Mouse (Mus musculus) urinary bladder, postnatal 10 days (tissue): ENCODE measurements around the gene Gsn.
A peak's percentile ranks its signal among the peaks of the same experiment; 100 is the strongest.

Source experiments
- DNase-seq: peaks from one replicate; pipeline ENCODE4 v3.0.0; 2022; ENCODE audit warnings: low spot score

Gsn gene

GRCm38 (mm10) chr2:35278371-35279210 is 22.4 kb downstream of the Gsn start:
- no peak for DNase-seq

DNA sequence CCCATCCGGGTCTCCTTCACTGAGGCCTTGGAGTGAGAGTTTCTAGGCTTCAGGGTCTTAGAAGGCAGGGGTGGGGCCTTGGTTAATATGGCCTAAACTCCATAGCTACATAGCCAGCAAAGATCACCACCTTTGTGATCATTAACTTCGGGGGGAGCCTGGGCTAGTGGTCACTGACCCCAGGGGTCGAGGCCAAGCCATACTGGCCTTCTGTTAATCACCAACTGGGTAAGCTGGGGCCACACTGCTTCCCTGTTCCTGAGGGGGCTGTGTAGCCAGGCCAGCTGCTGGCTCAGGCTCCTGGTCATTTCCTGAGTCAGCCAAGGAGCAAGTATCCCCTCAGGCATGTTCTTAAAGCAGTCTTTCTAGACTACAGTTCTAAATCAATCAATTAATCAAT is 23.8 kb downstream of the Gsn start:
- DNase-seq: no peak

GRCm38 (mm10) chr2:35282214-35282613 is 26.0 kb downstream of the Gsn start:
- no peak for DNase-seq

DNA sequence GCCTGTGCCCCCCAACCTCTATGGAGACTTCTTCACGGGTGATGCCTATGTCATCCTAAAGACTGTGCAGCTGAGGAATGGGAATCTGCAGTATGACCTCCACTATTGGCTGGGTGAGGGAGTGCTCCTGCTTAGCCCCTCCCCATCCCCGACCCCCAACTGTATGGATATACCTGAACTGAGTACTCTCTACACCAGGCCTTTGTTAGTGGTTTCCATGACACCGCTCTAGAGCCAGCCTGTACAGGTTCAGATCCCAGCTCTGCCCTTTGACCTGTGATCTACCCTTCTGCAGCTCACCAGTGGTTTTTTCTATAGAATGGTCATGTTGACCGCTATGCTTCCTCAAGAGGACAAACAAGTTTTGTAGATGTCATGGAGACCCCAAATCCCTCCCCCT is 27.8 kb downstream of the Gsn start:
- DNase-seq: no peak

- DNase-seq: no peak
These were observed 29.0 kb downstream of the Gsn start for GRCm38 (mm10) chr2:35285209-35285608.

GRCm38 (mm10) chr2:35287017-35287620 is 30.9 kb downstream of the Gsn start:
- no peak for DNase-seq

DNA sequence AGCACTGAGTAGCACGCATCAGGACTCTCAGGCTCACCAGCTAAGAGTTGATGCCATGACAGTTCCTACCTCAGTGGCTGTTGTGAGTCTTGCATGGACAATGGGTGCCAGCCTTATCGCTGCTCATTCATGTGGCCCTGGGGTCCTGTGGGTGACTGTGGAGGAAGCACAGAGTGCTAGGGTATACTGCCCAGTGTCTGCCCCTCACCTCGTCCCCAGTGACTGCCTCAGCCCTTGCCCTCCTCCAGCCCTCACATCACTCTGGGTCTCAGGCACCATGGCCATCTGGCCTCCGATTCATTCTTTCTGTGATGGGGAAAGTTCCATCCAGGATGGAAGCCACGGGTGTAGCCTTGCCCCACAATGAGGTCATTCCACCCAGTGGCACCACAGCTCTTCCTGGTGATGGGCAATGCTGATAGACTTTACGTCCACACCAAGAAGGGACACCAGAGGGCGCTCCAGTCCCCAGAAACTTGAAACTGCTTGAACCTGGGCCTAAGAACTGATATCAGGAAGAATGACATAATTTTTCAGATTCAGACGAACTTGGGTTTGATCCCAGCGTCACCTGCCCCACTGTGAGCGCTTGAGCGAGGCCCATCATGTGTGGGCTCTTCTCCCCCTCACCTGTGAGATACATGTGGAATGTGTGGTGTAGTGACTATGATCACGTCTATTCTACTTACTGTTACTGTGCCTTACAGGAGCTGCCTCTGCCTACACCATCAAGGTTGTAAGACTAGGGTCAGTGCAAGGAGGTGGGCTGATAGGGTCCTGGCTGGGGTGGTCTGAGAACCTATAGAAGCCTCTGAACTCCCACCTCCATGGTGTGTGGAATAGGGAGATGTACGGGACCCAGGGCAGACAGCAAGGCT is 32.8 kb downstream of the Gsn start:
- DNase-seq: no peak

GRCm38 (mm10) chr2:35291856-35292255 is 35.7 kb downstream of the Gsn start:
- no peak for DNase-seq

DNA sequence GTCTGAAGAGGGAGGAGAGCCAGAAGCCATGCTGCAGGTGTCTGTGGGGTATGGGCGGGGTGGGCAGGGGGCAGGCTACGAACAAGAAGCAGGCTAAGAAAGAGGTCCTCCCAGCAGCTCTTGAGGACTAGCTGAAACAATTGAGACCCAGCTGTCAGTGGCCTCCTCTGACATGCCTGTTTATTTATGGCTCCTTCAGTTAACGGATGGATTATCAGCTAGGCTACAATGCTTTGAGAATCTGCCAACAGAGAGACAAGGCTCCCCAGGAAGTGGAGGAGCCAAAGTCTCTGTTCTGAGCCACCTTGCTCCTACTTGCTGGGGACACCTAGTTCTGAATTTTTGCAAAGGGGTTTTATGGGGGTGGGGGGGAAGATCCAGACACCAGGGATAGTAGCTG is 36.5 kb downstream of the Gsn start:
- no peak for DNase-seq

- DNase-seq: no peak
These were observed 37.1 kb downstream of the Gsn start for GRCm38 (mm10) chr2:35293291-35293690.

DNA sequence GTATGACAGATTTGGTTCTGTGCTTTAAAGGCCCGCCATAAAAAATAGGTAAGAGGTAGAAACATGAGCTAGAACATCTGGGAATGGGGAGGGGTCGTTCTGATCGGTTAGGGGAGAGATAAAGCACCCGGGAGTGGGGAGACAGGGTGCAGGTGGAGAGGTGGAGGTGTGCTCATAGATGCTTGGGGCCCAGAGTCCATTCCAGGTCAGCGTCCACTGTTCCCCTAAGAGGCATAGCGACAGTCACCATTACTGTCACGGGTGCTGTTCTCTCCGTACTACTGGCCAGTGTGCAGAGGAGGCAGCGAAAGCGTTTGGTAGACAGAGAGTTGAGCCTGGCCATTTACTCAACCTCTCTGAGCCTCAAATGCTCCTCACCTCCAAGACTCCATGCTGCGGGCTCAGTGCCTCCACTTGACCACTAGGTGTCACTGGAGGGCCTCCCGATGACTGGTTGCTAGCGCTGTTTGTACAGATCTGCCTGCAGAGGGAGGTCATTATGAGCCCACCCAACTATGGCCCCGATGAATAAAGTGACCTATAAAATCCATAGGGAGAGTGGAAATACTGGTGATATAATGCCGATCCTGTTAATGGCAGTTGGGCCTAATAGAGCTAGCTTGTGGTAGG is 41.6 kb downstream of the Gsn start:
- peak; percentile 55 for DNase-seq

DNA sequence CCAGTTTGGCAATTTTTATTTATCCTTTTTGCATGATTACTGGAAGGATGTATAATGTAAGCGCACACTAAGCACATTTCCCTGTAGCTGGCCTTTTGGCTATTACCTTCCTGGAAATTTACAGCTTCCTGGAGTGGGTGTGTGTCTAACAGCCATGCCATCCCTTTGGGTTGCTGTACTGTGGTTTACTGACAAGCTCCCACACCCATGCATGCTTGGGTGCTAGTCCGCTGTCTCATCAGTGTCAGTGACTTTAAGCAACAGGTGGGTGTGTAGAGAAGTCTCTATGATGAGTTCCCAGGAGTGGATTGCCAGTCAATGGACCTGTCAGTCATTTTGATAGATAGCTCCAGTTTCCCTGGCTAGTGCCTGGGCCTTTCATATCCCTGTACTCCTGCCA is 43.3 kb downstream of the Gsn start:
- DNase-seq: no peak

DNA sequence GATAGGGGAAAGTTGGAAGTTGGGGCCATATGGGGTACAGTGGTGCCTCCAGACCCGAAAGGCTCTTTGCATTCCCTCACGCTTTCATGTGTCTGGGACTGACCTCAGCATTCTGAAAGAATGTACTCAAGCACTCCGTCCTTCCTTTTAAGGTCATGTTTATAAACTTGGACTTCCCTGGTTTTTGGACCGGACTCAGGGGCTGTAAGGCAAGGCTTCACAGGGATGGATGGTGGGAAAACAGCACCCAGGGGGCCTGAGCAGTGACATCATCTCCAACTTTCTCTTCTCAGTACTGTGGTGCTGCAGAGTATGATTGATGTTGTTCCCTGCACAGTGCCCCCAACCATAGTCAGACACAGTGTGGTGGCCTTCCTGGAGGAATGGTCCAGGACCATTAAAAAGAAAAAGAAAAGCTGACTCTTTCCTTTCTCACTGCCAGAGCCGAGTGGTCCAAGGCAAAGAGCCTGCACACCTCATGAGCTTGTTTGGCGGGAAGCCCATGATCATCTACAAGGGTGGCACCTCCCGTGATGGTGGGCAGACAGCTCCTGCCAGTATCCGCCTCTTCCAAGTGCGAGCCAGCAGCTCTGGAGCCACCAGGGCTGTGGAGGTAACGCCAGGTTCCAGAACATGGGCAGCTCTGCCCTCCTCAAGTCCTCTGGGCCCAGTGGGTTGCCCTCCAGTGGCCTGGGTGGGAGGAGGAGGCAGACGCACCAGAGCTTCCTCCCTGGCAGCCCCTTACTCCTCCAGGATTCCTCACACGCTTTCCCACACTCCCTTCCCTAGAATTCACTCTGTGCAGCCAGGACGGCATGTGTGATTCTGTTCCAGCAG is 46.1 kb downstream of the Gsn start:
- no peak for DNase-seq

DNA sequence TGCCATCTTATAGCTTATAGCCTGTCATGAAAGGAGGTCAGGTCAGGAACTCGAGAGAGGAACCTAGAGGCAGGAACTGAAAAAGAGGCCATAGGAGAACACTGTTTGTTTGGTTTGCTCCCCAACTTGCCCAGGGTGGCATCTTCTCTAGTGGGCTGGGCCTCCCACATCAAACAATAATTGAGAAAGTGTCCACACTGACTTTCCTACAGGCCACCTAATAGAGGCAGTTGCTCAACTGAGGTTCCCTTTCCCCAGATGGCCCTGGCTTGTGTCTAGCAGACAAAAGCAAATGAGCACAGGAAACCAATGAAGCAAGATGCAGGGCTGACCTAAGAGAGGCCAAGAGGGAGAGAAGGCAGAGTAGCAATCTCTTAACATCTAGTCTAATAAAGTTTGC is 52.0 kb downstream of the Gsn start:
- no peak for DNase-seq

DNA sequence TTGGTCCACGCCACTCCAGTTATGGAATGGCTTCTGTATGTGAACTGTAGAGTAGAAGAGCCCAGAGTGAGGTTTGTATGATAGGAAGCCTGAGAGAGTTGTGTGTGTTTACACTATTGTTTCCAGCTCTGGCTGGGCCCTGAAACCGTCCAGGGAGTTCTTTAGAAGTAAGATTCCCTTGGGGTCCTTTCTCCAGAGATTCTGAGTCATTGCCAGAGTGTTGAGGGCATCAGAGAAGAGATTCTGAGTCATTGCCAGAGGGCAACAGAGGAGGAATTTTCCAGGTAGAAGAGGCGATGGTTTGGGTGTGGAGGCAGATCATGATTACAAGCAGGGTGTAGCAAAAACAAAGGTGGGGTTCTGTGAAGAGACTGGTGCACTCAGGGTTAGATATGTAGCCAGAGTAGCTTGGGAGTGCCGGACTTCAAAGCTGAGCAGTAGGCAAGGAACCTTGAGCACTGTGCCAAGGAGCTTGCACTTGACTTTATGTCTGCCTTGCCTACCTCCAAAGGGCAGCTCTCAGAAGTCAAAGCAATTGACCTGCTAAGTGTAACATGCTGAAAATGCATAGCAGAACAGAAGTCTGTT is 53.8 kb downstream of the Gsn start:
- DNase-seq: no peak

DNA sequence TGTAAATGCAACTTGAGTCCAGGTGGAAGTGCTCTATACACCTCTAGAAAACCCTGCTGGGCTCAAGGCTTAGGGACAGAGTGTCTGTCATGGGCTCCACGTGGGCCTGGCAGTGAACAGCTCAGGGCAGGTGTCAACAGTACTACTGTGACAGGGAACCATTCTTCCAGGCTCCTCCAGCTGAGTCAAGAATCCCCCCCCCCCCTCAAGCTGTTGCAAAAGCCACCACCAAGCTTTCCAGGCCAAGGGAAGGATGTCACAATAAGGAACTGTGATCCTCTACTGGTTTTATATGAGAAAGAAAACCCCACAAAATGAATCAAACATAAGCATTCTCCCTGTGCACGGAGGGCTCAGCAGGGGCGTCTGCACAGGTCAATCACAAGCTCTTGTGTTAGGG is 58.1 kb downstream of the Gsn start:
- no peak for DNase-seq

DNA sequence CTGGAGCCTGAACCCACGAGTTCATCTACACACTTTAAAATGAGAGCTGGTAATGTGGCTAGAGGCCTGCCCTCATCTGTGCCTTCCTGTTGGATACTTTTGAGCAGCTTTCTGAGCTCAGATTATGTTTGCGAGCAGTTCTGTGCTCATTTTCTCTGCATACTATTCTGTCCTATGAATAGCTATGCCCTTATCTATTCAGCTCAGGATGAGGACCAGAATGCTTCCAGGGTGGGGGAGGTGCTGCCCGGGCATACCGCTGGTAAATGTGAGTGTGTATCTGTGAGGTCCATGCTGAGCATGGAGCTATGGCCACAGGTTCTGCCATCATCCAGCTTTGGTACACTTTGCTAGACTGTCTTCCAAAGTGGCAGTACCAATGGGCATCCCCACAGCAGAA is 61.4 kb downstream of the Gsn start:
- no peak for DNase-seq

GRCm38 (mm10) chr2:35318405-35318804 is 62.2 kb downstream of the Gsn start:
- no peak for DNase-seq

GRCm38 (mm10) chr2:35320399-35320798 is 64.2 kb downstream of the Gsn start:
- no peak for DNase-seq

DNA sequence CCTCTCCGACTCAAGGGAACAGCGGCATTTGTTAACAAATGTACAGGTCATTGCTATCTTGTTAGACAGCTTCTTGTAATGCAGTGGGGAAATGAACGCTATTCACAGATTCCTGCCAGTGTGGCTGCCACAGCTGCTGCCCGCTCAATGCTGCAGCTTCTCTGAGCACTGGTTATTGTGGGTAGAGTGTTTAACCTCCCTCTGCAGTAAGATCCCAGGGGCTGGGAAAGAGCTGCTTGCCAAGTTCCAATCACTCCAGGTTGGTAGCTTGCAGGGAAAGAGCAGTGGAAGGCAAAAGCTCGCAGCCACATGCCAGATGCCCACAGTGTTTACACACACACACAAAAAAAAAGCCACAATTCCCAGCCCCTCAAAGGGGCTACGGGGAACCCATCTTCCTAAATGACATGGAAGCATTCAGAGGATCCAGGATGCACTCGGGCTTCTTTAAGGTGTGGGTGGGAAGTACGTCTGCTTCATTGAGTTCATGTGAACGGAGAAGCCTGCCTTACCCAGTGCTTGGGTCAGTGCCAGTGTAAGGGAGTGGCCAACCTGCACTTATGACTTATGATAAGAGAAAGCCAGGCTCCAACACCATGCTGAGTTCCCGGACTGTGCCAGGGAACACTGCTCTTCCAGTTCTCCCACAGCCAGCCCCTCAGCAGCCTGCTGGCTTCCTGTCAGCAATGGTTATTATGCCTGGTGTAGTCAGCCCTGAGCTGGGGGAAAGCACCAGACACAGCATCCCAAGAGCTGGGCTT is 66.4 kb downstream of the Gsn start:
- DNase-seq: no peak
